Mouse (Mus musculus) liver, embryonic 18 days (tissue): ENCODE data around the gene Olfr1155. TPM values are rescaled to one million over a fixed set of nuclear protein-coding genes. Genes with fewer than 3 reads are reported as not detected.

Source experiments
- polyA plus RNA-seq: library from polyadenylated mRNA; depleted of rRNA; stranded (reverse); fragments of >200 nt; gene quantifications from 2 replicates; pipeline ENCODE4 v1.2.3, GENCODE M21; 2012; rRNA removed

Olfr1155 gene
- not detected in 2 replicates for polyA plus RNA-seq

DNA sequence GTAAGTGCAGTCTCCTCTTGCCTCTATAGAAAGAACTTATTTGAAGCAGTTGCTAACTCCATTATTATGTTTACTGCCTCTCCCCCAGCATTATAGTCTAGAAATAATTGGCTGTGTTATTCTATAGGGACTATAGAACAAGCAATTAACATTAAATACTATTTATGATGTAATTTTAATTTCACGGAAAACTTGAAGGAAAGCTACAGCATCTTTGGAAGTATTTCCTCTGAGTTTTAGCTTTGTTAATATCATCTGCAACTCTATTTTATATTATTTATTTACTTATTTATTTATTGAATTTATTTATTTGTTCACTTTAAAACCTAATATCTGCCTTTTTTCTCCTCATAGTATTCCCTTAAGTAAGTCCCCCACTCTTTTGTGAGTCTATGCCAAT is at the start of gene Olfr1155:
Gene Olfr1155, minus strand, starts transcription at position 101 of the 400 bp plus-strand sequence.

DNA sequence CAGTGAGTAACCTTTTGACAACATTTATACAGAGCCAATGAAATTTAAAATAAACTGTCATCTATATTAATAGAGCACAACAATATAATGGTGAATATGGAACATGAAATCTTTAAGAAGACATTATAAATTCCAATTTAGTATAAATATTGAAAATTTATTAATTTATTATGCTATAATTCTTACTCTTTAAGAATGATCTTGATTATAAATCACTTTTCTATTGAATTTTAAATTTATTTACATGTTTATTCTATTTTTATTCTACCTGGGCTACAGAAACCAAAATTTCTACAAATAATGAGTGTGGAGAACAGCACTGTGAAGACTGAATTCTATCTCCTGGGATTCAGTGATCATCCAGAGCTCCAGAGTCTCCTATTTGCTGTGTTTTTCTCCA is 44.9 kb upstream of the Olfr1155 start, which contains the start of gene Olfr1158:
Gene Olfr1158, plus strand, starts transcription at position 301 of the 400 bp plus-strand sequence.

DNA sequence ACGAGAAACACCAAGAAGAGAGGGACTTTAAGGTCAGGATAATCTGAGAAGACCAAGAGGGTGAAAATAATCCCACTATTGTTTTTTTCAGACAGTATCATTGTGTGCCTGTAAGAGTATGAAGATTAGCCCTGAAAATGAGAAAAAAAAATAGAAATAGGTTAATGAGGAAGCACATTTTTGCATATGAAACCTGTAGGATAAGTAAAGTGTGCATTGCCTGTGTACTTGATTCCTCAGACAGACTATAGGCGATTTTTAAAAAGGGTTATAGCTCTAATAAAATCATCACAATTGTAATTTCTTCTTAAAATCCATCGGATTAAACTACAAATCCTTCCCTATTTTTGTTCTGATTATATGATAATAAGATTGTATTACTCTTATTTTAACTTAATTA is 29.6 kb upstream of the Olfr1155 start, which contains the start of gene Olfr74:
Gene Olfr74, minus strand, starts transcription at position 101 of the 400 bp plus-strand sequence.

DNA sequence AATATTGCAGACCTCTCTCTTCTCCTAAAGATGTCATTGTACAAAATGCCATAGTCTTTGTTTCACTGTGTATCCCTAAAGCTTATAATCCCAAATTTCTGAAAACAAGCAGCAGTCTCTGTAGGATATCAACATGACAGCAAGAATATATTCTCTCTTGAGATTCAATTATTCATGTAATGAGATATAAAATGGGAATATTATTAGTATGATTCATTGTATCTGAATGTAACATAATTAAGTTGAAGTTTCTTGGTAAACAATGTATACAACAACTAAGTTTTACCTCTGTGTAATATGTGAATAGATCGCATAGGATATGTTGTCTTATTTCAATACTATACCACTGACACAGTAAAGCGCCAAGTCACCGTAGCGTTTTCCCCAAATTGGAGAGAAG is 23.3 kb upstream of the Olfr1155 start, which contains the start of gene Olfr1157:
Gene Olfr1157, minus strand, starts transcription at position 101 of the 400 bp plus-strand sequence.

DNA sequence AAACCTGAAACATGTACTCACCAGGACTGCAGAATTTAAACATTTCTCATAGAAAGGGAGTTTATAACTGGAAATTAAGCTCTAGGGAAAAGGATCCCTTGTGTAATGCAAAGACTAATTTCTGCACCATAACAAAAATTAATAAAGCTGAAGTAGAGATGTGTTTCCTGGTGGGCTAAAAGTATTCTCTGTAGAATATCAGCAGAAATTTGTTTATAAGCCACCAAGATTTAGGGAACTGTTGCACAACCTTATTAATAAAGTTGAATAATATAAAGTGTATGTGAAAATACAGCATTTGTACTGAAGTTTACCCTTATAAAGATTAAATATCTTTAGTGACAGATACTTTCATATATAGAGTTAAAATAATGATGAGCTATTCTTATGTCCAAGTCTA is 8.1 kb upstream of the Olfr1155 start, which contains the start of gene Olfr1156:
Gene Olfr1156, minus strand, starts transcription at position 101 of the 400 bp plus-strand sequence.

DNA sequence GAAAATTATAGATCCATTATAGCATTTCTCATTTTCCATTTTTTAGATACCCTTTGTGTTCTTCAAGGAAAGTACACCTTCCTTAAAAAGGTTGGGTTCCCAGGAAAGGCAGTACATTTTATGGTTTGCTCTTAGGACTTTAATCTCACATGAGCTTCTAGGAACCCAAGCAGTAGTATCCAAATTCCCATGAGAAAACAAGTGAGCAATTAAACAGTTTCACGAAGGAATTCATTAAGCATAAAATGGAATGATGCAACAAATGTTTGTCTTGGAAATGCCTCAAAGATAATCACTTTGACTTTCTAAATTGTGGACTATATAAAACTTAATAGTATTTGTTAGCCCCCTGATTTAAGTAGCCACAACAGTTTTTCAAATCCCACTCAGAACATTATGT is 39.9 kb downstream of the Olfr1155 start, which contains the start of gene Olfr1154:
Gene Olfr1154, minus strand, starts transcription at position 101 of the 400 bp plus-strand sequence.

DNA sequence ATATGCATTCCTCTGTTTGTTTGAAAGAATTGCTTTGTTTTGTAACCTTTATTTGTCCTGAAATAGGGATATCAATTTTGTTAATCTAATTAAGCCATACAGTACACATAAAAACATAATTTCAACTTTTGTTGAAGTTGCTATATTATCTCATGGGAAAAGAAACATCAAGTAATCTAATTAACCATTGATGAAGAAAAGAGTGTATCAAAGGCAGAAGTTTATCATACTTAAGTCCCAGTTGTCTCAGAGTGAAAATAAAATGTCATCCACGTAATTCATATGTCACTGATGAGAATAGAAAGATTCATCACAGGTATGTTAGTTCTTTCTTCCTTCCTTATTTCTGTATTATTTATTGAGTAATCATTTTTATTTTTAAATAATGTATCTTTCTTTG is 50.3 kb downstream of the Olfr1155 start, which contains the start of gene Olfr1153:
Gene Olfr1153, plus strand, starts transcription at position 301 of the 400 bp plus-strand sequence.

Other genes with a start within 250 kb of the Olfr1155 start
- not detected in 2 replicates for gene Olfr1137, start 232.0 kb downstream of the Olfr1155 start, polyA plus RNA-seq
- not detected in 2 replicates for gene Olfr1138, start 205.2 kb downstream of the Olfr1155 start, polyA plus RNA-seq
- not detected in 2 replicates for gene Olfr1140, start 201.4 kb downstream of the Olfr1155 start, polyA plus RNA-seq
- not detected in 2 replicates for gene Olfr1141, start 191.1 kb downstream of the Olfr1155 start, polyA plus RNA-seq
- gene Olfr152, start 165.7 kb downstream of the Olfr1155 start, polyA plus RNA-seq = not detected in 2 replicates
- not detected in 2 replicates for gene Olfr1143, start 144.5 kb downstream of the Olfr1155 start, polyA plus RNA-seq
- gene Olfr1145, start 135.3 kb downstream of the Olfr1155 start, polyA plus RNA-seq = not detected in 2 replicates
- gene Olfr1148, start 114.6 kb downstream of the Olfr1155 start, polyA plus RNA-seq = not detected in 2 replicates
- not detected in 2 replicates for gene Olfr1150-ps1, start 101.1 kb downstream of the Olfr1155 start, polyA plus RNA-seq
- gene Olfr1151, start 89.3 kb downstream of the Olfr1155 start, polyA plus RNA-seq = not detected in 2 replicates
- not detected in 2 replicates for gene Olfr1152, start 78.6 kb downstream of the Olfr1155 start, polyA plus RNA-seq
- not detected in 2 replicates for gene Olfr1153, start 50.2 kb downstream of the Olfr1155 start, polyA plus RNA-seq
- gene Olfr1154, start 40.0 kb downstream of the Olfr1155 start, polyA plus RNA-seq = not detected in 2 replicates
- gene Olfr1156, start 8.0 kb upstream of the Olfr1155 start, polyA plus RNA-seq = not detected in 2 replicates
- gene Olfr1157, start 23.2 kb upstream of the Olfr1155 start, polyA plus RNA-seq = not detected in 2 replicates
- not detected in 2 replicates for gene Olfr74, start 29.5 kb upstream of the Olfr1155 start, polyA plus RNA-seq
- not detected in 2 replicates for gene Olfr1158, start 45.0 kb upstream of the Olfr1155 start, polyA plus RNA-seq
- not detected in 2 replicates for gene Olfr1160, start 63.1 kb upstream of the Olfr1155 start, polyA plus RNA-seq
- not detected in 2 replicates for gene Olfr1161, start 77.6 kb upstream of the Olfr1155 start, polyA plus RNA-seq
- not detected in 2 replicates for gene Olfr73, start 92.6 kb upstream of the Olfr1155 start, polyA plus RNA-seq
- gene Olfr1162, start 106.0 kb upstream of the Olfr1155 start, polyA plus RNA-seq = not detected in 2 replicates
- gene Olfr1163, start 126.7 kb upstream of the Olfr1155 start, polyA plus RNA-seq = not detected in 2 replicates
- gene Olfr1164, start 148.8 kb upstream of the Olfr1155 start, polyA plus RNA-seq = not detected in 2 replicates
- not detected in 2 replicates for gene Olfr1166, start 183.1 kb upstream of the Olfr1155 start, polyA plus RNA-seq
- not detected in 2 replicates for gene Olfr1167, start 210.1 kb upstream of the Olfr1155 start, polyA plus RNA-seq
- not detected in 2 replicates for gene Olfr1168, start 236.7 kb upstream of the Olfr1155 start, polyA plus RNA-seq